Mouse (Mus musculus) midbrain, embryonic 13.5 days (tissue): ENCODE data around the gene Ypel1. TPM values are rescaled to one million over a fixed set of nuclear protein-coding genes. Genes with fewer than 3 reads are reported as not detected.

Experiments used
- ATAC-seq: fragments of 200-750 bp; cut with Nextera tagmentation; 2 replicates; pipeline ENCODE4 v1.8.0; 2017; ENCODE audit warnings: mild to moderate bottlenecking, moderate TSS enrichment, moderate library complexity
- H3K27ac ChIP-seq: fragments of 300-500 bp; sonication (generic); 2 replicates; pipeline ENCODE4 v1.5.1; 2015; ENCODE audit warnings: inconsistent platforms, mild to moderate bottlenecking, moderate library complexity
- H3K27me3 ChIP-seq: fragments of 300-500 bp; sonication (generic); 2 replicates; pipeline ENCODE4 v1.6.1; 2015; ENCODE audit warnings: mild to moderate bottlenecking, inconsistent platforms
- H3K36me3 ChIP-seq: fragments of 300-500 bp; sonication (generic); 2 replicates; pipeline ENCODE4 v1.6.1; 2015; ENCODE audit warnings: mild to moderate bottlenecking, inconsistent platforms
- H3K4me1 ChIP-seq: fragments of 300-500 bp; sonication (generic); replicated peaks from 2 replicates; pipeline ENCODE4 v1.6.1; 2015; ENCODE audit warnings: inconsistent platforms
- H3K4me2 ChIP-seq: fragments of 300-500 bp; sonication (generic); replicated peaks from 2 replicates; pipeline ENCODE4 v1.6.1; 2015; ENCODE audit warnings: moderate library complexity, mild to moderate bottlenecking, inconsistent platforms
- H3K4me3 ChIP-seq: fragments of 300-500 bp; sonication (generic); replicated peaks from 2 replicates; pipeline ENCODE4 v1.5.1; 2015; ENCODE audit warnings: mild to moderate bottlenecking, inconsistent platforms
- H3K9ac ChIP-seq: fragments of 300-500 bp; sonication (generic); replicated peaks from 2 replicates; pipeline ENCODE4 v1.6.1; 2015; ENCODE audit warnings: mild to moderate bottlenecking, inconsistent platforms
- H3K9me3 ChIP-seq: fragments of 300-500 bp; sonication (generic); 2 replicates; pipeline ENCODE4 v1.6.1; 2016; ENCODE audit warnings: mild to moderate bottlenecking, inconsistent platforms
- WGBS: fragments of 180-500 bp; shearing (Covaris S2); methylation state at CpG from one replicate; pipeline ENCODE4 v1.1.7; 2015; 5-methylcytosine and 5-hydroxymethylcytosine counted together
- polyA plus RNA-seq: library from polyadenylated mRNA; unstranded; fragments of >200 nt; fragmentation: Nextera tagmentation; extraction: Ambion mirVana; gene quantifications from 2 replicates; pipeline ENCODE4 v1.2.1, GENCODE M21; 2015

Gene Ypel1
- 155 TPM in 2 replicates for polyA plus RNA-seq

DNA sequence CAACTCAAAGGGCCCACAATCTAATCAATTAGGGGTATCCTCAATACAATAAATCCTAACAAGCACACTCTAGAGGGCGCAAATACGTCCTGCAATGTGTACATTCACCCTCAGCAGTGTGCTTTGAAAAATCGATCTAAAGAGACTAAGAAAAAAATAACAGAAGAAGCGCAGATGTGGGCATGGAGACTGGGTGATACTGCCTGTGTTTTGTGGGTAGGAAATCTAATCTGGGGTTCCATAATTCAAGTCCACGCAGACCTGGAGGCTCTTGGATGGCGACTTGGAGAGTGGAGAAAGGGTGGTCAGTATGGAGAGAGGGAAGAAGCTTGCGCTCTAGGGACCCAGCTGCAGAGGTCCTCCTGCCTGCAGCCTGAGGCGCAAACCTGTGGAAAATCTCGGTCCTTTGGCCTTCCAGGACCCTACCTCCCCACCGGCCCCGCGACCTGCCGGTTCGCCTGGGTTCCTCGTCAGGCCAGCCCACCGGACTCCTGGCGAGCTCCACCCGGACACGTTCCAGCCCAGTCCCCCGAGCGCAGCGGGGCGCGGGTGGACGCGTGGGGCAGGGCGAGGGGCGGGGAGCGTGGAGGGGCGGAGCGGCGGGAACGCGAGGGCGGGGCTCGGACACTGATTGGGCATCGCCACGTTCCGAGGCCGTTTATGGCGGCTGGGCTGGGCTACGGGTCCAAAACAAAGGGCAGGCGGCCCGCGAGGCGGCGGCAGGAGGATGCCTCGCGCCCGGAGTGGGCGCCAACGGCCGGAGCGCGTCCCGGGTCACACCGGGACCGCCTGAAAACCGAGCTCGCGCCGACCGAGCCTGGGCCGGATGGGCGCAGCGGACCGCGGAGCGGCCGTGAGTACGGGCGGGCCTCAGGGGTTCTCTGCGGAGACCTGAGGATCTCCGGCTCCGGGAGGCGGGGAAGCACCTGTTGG, at the start of gene Ypel1:
Ypel1 (plus strand) TSS at position 186 of the 933 bp plus-strand sequence.
- H3K36me3 ChIP-seq, result peaks cover 21% of the 10 kb centered on the region
- WGBS, result 1% methylated on average over 73 of the region's 76 CpGs
- peaks cover 44% of the 10 kb centered on the region for H3K4me1 ChIP-seq
- H3K9me3 ChIP-seq, result no peaks in the 10 kb centered on the region
- peak within 1 kb of the TSS; percentile 96 for H3K27ac ChIP-seq
- H3K4me2 ChIP-seq, result peak within 1 kb of the TSS; percentile 74
- ATAC-seq, result peak; percentile 97
- H3K4me3 ChIP-seq, result peak within 1 kb of the TSS; percentile 76
- H3K9ac ChIP-seq, result peak within 1 kb of the TSS; percentile 87
- no peaks in the 10 kb centered on the region for H3K27me3 ChIP-seq

GRCm38 (mm10) chr16:17024469-17025148, 44.9 kb upstream of the Ypel1 start:
- H3K27me3 ChIP-seq, result no peaks in the 10 kb centered on the region
- H3K4me1 ChIP-seq, result 0 out of 2 replicates have a peak, but pooled peaks cover 4% of the 10 kb centered on the region
- no peak overlapping the region for H3K27ac ChIP-seq
- ATAC-seq, result no peak
- peaks cover 64% of the 10 kb centered on the region for H3K36me3 ChIP-seq
- no peaks in the 10 kb centered on the region for H3K9me3 ChIP-seq
- H3K9ac ChIP-seq, result no peak overlapping the region
- H3K4me3 ChIP-seq, result no peak overlapping the region
- 96% methylated on average over 3 of the region's 3 CpGs for WGBS
- no peak overlapping the region for H3K4me2 ChIP-seq

GRCm38 (mm10) chr16:17029971-17030695, 39.4 kb upstream of the Ypel1 start:
- H3K4me1 ChIP-seq, result 0 out of 2 replicates have a peak, but pooled peaks cover 7% of the 10 kb centered on the region
- H3K36me3 ChIP-seq, result peaks cover 55% of the 10 kb centered on the region
- H3K27me3 ChIP-seq, result no peaks in the 10 kb centered on the region
- WGBS, result 69% methylated on average over 4 of the region's 4 CpGs
- ATAC-seq, result no peak
- no peak overlapping the region for H3K4me3 ChIP-seq
- no peak overlapping the region for H3K27ac ChIP-seq
- no peak overlapping the region for H3K9ac ChIP-seq
- H3K9me3 ChIP-seq, result no peaks in the 10 kb centered on the region
- no peak overlapping the region for H3K4me2 ChIP-seq

- Histone ChIP-seq H3K9me3 (no peaks in the 10 kb centered on the region), H3K36me3 (peaks cover 61% of the 10 kb centered on the region), H3K4me2 (no peak overlapping the region), H3K9ac (no peak overlapping the region), H3K27me3 (no peaks in the 10 kb centered on the region), H3K27ac (no peak overlapping the region), H3K4me1 (0 out of 2 replicates have a peak, but pooled peaks cover 7% of the 10 kb centered on the region), H3K4me3 (no peak overlapping the region)
- no peak for ATAC-seq
- WGBS, result 98% methylated on average over 2 of the region's 2 CpGs
These were observed 35.7 kb upstream of the Ypel1 start for GRCm38 (mm10) chr16:17033754-17034153.

DNA sequence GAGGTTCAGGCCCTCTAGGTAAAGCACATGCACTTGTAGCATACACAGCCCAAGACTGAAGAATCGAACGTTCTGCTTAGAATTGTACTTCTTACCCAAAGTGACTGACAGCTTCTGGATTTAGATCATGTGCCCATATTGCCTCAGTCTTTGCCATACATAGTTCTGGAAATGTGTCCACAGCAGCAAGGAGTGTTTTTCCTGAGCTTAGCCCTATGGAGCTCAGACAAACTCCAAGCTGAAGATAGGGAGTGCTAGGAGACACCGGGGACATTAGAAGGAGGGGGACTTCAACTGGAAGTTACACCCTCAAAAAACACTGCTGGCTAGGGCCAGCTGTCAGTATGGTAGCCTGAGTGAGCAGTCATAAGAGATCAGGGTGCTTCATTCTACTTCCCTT, 28.8 kb upstream of the Ypel1 start:
- H3K4me2 ChIP-seq, result no peak overlapping the region
- no peaks in the 10 kb centered on the region for H3K9me3 ChIP-seq
- no peak overlapping the region for H3K4me3 ChIP-seq
- no peak overlapping the region for H3K27ac ChIP-seq
- no peak overlapping the region for H3K9ac ChIP-seq
- H3K36me3 ChIP-seq, result peaks cover 87% of the 10 kb centered on the region
- H3K4me1 ChIP-seq, result peaks cover 3% of the 10 kb centered on the region; the same call in 1 of the 2 replicates
- 95% methylated on average over 3 of the region's 3 CpGs for WGBS
- no peak for ATAC-seq
- no peaks in the 10 kb centered on the region for H3K27me3 ChIP-seq

GRCm38 (mm10) chr16:17041417-17041816, 28.1 kb upstream of the Ypel1 start:
- no peaks in the 10 kb centered on the region for H3K27me3 ChIP-seq
- no peak overlapping the region for H3K4me2 ChIP-seq
- peaks cover 3% of the 10 kb centered on the region; the same call in 1 of the 2 replicates for H3K4me1 ChIP-seq
- H3K9me3 ChIP-seq, result no peaks in the 10 kb centered on the region
- no peak overlapping the region for H3K27ac ChIP-seq
- H3K9ac ChIP-seq, result no peak overlapping the region
- H3K4me3 ChIP-seq, result no peak overlapping the region
- WGBS, result 88% methylated on average over 1 of the region's 1 CpGs
- ATAC-seq, result no peak
- peaks cover 87% of the 10 kb centered on the region for H3K36me3 ChIP-seq

- Histone ChIP-seq H3K4me3 (no peak overlapping the region), H3K4me2 (no peak overlapping the region), H3K9me3 (no peaks in the 10 kb centered on the region), H3K4me1 (peaks cover 3% of the 10 kb centered on the region; the same call in 1 of the 2 replicates), H3K9ac (no peak overlapping the region), H3K36me3 (peaks cover 86% of the 10 kb centered on the region), H3K27ac (no peak overlapping the region), H3K27me3 (no peaks in the 10 kb centered on the region)
- ATAC-seq, result no peak
- 92% methylated on average over 3 of the region's 3 CpGs for WGBS
These were observed 25.2 kb upstream of the Ypel1 start for GRCm38 (mm10) chr16:17044320-17044719.

DNA sequence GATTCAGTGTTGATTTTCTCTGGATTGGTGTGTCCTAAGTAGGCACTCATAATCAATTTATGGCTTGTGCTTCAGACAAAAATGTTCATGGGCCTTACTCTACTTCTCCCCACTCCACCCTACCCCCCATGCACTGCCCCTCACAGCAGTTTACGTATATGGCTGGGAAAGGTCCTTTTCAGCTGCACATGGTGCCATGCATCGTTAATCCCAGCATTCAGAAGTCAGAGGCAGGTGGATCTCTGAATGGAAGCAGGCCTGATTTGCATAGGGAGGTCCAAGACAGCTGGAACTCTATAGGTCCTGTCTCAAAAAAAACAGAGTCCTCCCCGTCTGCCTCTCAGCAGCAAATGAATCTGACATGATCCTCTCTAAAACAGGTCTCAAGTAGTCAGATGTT, 24.2 kb upstream of the Ypel1 start:
- 0 out of 2 replicates have a peak, but pooled peaks have one; percentile 11 for ATAC-seq
- Histone ChIP-seq H3K4me1 (peaks cover 3% of the 10 kb centered on the region; the same call in 1 of the 2 replicates), H3K9me3 (no peaks in the 10 kb centered on the region), H3K36me3 (peaks cover 82% of the 10 kb centered on the region), H3K9ac (no peak overlapping the region; the same call in 1 of the 2 replicates), H3K4me3 (no peak overlapping the region), H3K27ac (no peak overlapping the region; the same call in 1 of the 2 replicates), H3K4me2 (no peak overlapping the region), H3K27me3 (no peaks in the 10 kb centered on the region)
- WGBS, result 17% methylated on average over 3 of the region's 3 CpGs

- no peaks in the 10 kb centered on the region for H3K27me3 ChIP-seq
- no peak overlapping the region for H3K9ac ChIP-seq
- H3K36me3 ChIP-seq, result peaks cover 38% of the 10 kb centered on the region
- WGBS, result 100% methylated on average over 1 of the region's 1 CpGs
- ATAC-seq, result no peak
- H3K4me1 ChIP-seq, result peaks cover 3% of the 10 kb centered on the region; the same call in 1 of the 2 replicates
- no peaks in the 10 kb centered on the region for H3K9me3 ChIP-seq
- no peak overlapping the region for H3K4me2 ChIP-seq
- no peak overlapping the region for H3K4me3 ChIP-seq
- H3K27ac ChIP-seq, result no peak overlapping the region
These were observed 19.6 kb upstream of the Ypel1 start for GRCm38 (mm10) chr16:17049886-17050285.

DNA sequence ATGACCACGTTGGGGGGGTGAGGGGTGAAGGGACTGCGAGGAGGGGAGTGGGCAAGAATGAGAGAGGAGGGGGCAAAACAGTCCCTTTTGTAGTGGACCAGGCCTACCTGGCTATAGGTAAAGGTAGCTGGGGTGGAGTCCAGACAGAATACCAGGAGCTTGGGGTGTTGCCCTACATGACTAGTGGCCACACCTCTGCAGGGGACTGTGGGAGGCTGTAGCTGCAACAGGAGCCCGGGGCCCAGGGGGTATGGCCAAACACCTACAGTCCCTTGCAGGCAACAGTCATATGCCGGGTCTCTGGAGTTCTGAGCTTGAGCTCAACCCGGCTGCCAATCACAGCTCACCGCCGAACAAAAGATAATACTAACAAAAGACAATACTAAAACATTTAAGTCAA, 17.4 kb upstream of the Ypel1 start:
- Histone ChIP-seq H3K27me3 (no peaks in the 10 kb centered on the region), H3K9ac (no peak overlapping the region), H3K9me3 (no peaks in the 10 kb centered on the region), H3K36me3 (peaks cover 25% of the 10 kb centered on the region), H3K4me1 (peaks cover 9% of the 10 kb centered on the region), H3K4me2 (no peak overlapping the region), H3K27ac (no peak overlapping the region), H3K4me3 (no peak overlapping the region)
- peak; percentile 15; the same call in 1 of the 2 replicates for ATAC-seq
- WGBS, result 81% methylated on average over 7 of the region's 7 CpGs

- Histone ChIP-seq H3K4me1 (peaks cover 9% of the 10 kb centered on the region), H3K27me3 (no peaks in the 10 kb centered on the region), H3K27ac (no peak overlapping the region), H3K36me3 (peaks cover 8% of the 10 kb centered on the region; the same call in 1 of the 2 replicates), H3K9ac (no peak overlapping the region), H3K4me3 (no peak overlapping the region), H3K4me2 (no peak overlapping the region), H3K9me3 (no peaks in the 10 kb centered on the region)
- 74% methylated on average over 3 of the region's 3 CpGs for WGBS
- no peak for ATAC-seq
These were observed 15.6 kb upstream of the Ypel1 start for GRCm38 (mm10) chr16:17053903-17054302.
